ENCODE assay signal across 9 mouse cellular contexts in genomic region chr13:101760953-101761352, GRCm38 (mm10). TPM values are rescaled to one million over a fixed set of nuclear protein-coding genes. Genes with fewer than 3 reads are reported as not detected.
A peak's percentile ranks its signal among the peaks of the same experiment; 100 is the strongest.
DNase-seq lines count a peak whose midpoint lies in the region; ATAC-seq and TF ChIP-seq lines count a peak whose summit lies in the region.
"Had no signal": no experiment of that assay in that cellular context is flagged by ENCODE, and none has a peak within 500 bp of the region (broad histone marks: within the 10 kb centered on the region; RNA-seq: fewer than 3 reads in every experiment).

No protein-coding gene starts in this region.

- no peak overlapping the region for H3K4me3 ChIP-seq in lung, embryonic 15.5 days
- no peak overlapping the region for H3K4me3 ChIP-seq in heart, embryonic 16.5 days (ENCODE audit: low read length)
- H3K4me3 ChIP-seq in small intestine, adult 2 months (ENCODE audit: low read depth, low read length), result no peak overlapping the region
- no peak overlapping the region for H3K4me3 ChIP-seq in hindbrain, embryonic 12.5 days
- H3K4me3 ChIP-seq: forebrain, embryonic 13.5 days; myocyte had no signal

- peak overlapping the region; percentile 63 for H3K27ac ChIP-seq in lung, embryonic 15.5 days
- H3K27ac ChIP-seq in heart, embryonic 16.5 days (ENCODE audit: low read length), result peak overlapping the region; percentile 57
- H3K27ac ChIP-seq in small intestine, adult 2 months (ENCODE audit: insufficient read depth, low read depth, low read length), result peak overlapping the region; percentile 59
- H3K27ac ChIP-seq in hindbrain, embryonic 12.5 days, result no peak overlapping the region
- H3K27ac ChIP-seq: forebrain, embryonic 13.5 days had no signal

- peaks cover 87% of the 10 kb centered on the region for H3K4me1 ChIP-seq in lung, embryonic 15.5 days
- peaks cover 81% of the 10 kb centered on the region for H3K4me1 ChIP-seq in heart, embryonic 16.5 days (ENCODE audit: control insufficient read depth, insufficient read depth, low read length)
- peaks cover 41% of the 10 kb centered on the region for H3K4me1 ChIP-seq in small intestine, adult 2 months (ENCODE audit: control insufficient read depth, insufficient read depth, insufficient read length, low read length)
- peaks cover 42% of the 10 kb centered on the region for H3K4me1 ChIP-seq in hindbrain, embryonic 12.5 days

- H3K27me3 ChIP-seq in lung, embryonic 15.5 days, result no peaks in the 10 kb centered on the region
- H3K27me3 ChIP-seq in heart, embryonic 16.5 days (ENCODE audit: control insufficient read depth, insufficient read depth, low read length), result no peaks in the 10 kb centered on the region
- H3K27me3 ChIP-seq in small intestine, adult 2 months (ENCODE audit: control insufficient read depth, insufficient read depth, low read length), result no peaks in the 10 kb centered on the region
- H3K27me3 ChIP-seq in hindbrain, embryonic 12.5 days, result no peaks in the 10 kb centered on the region

- peaks cover 19% of the 10 kb centered on the region; the same call in 1 of the 2 replicates for H3K36me3 ChIP-seq in lung, embryonic 15.5 days
- peaks cover 14% of the 10 kb centered on the region; the same call in 1 of the 2 replicates for H3K36me3 ChIP-seq in heart, embryonic 16.5 days (ENCODE audit: control insufficient read depth, insufficient read depth)
- H3K36me3 ChIP-seq in small intestine, adult 2 months (ENCODE audit: control insufficient read depth, insufficient read depth, low read length), result peaks cover 16% of the 10 kb centered on the region
- H3K36me3 ChIP-seq in hindbrain, embryonic 12.5 days, result peaks cover 13% of the 10 kb centered on the region; the same call in 1 of the 2 replicates

- no peaks in the 10 kb centered on the region for H3K9me3 ChIP-seq in lung, embryonic 15.5 days
- H3K9me3 ChIP-seq in heart, embryonic 16.5 days (replicated peaks; ENCODE audit: control insufficient read depth, low read length), result no peaks in the 10 kb centered on the region
- no peaks in the 10 kb centered on the region for H3K9me3 ChIP-seq in hindbrain, embryonic 12.5 days (replicated peaks)
- H3K9me3 ChIP-seq: forebrain, embryonic 13.5 days had no signal

- DNase-seq in lung, postnatal 10 days, result no peak
- DNase-seq in c-Kit-positive CD71-positive TER-119-positive erythroid progenitor cells, embryonic 14.5 days (ENCODE audit: low spot score), result peak; percentile 51
- no peak for DNase-seq in left cerebral cortex, adult 18-20 months (ENCODE audit: low spot score in 2 of 2)

- no peak for TF ChIP-seq CTCF in small intestine, adult 2 months (IDR thresholded peaks at IDR 0.05; ENCODE audit: extremely low read depth, insufficient read length, insufficient replicate concordance, low read depth, low read length)

- H3K9ac ChIP-seq in lung, embryonic 15.5 days, result no peak overlapping the region
- H3K9ac ChIP-seq in heart, embryonic 16.5 days (ENCODE audit: low read length), result no peak overlapping the region
- no peak overlapping the region for H3K9ac ChIP-seq in hindbrain, embryonic 12.5 days
- H3K9ac ChIP-seq: forebrain, embryonic 13.5 days had no signal

- WGBS in lung, embryonic 15.5 days, result 44% methylated on average over 3 of the region's 3 CpGs
- 46% methylated on average over 3 of the region's 3 CpGs for WGBS in heart, embryonic 16.5 days
- WGBS in small intestine, adult 2 months, result 20% methylated on average over 3 of the region's 3 CpGs
- 88% methylated on average over 3 of the region's 3 CpGs for WGBS in hindbrain, embryonic 12.5 days

- ATAC-seq in lung, embryonic 15.5 days (ENCODE audit: borderline replicate concordance, extremely low read depth, low FRiP score, low TSS enrichment), result no peak
- peak; percentile 73 for ATAC-seq in heart, embryonic 16.5 days (replicated peaks; ENCODE audit: extremely low read depth, insufficient read depth, low FRiP score)
- ATAC-seq in hindbrain, embryonic 12.5 days (ENCODE audit: low FRiP score), result no peak
- ATAC-seq: forebrain, embryonic 13.5 days had no signal

- TF ChIP-seq POLR2A in small intestine, adult 2 months (IDR thresholded peaks at IDR 0.05; ENCODE audit: low read depth, low read length), result no peak

- H3K4me2 ChIP-seq in lung, embryonic 15.5 days, result 0 out of 2 replicates have a peak overlapping the region, but pooled peaks have one; percentile 0
- peak overlapping the region; percentile 20 for H3K4me2 ChIP-seq in heart, embryonic 16.5 days (ENCODE audit: low read depth, low read length)
- H3K4me2 ChIP-seq in hindbrain, embryonic 12.5 days (replicated peaks), result no peak overlapping the region
- H3K4me2 ChIP-seq: forebrain, embryonic 13.5 days had no signal

RNA-seq across cellular contexts. Expression of gene Pik3r1, which starts 7.1 kb away (rescaled TPM):
- polyA plus RNA-seq in lung, embryonic 15.5 days (2015; fragmentation: Nextera tagmentation; extraction: Ambion mirVana), result 22.8 and 28.6 TPM in 2 replicates
- 23.1 and 24.9 TPM in 2 replicates for polyA plus RNA-seq in heart, embryonic 16.5 days (2015; fragmentation: Nextera tagmentation; extraction: Ambion mirVana)
- 5.7 and 11.4 TPM in 2 replicates for polyA plus RNA-seq in small intestine, adult 2 months (2012; rRNA removed)
- 31.4 and 34.9 TPM in 2 replicates for polyA plus RNA-seq in hindbrain, embryonic 12.5 days (2016; fragmentation: Nextera tagmentation; extraction: Ambion mirVana)
- 100 to 1,000 TPM; 120 to 129 TPM for total RNA-seq in left cerebral cortex, adult 18-20 months (2021)
